Mouse (Mus musculus): ENCODE measurements around the gene Zfp775. TPM values are rescaled to one million over a fixed set of nuclear protein-coding genes. Genes with fewer than 3 reads are reported as not detected.

The Zfp775 gene
- polyA plus RNA-seq, 1 experiment from 2014 or later, result 17.2 TPM

DNA sequence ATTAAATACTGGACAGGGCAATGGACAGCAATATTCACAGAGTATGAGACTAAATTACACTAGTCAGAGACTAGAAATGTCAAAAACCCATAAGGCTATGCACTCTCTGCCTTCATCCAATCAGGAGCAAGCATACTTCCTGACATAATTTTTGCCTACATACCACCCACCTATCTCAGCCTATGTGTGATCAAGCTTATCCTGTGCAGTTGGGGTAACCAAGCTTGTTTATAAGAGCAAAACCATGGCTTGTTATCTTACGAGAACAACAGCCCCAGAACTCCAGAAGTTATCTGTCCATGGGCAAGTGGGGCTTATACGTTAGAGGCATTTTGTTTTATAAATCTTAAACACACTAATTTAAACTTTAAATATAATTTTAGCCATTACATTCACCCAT is 33.2 kb downstream of the Zfp775 start:
- ATAC-seq, result no peak
- H3K4me2 ChIP-seq (ENCODE audit: low read length), result no peak overlapping the region
- no peak overlapping the region for H3K9ac ChIP-seq (replicated peaks; ENCODE audit: low read depth, low read length)
- H3K9me3 ChIP-seq (ENCODE audit: control insufficient read depth, low read length), result no peaks in the 10 kb centered on the region
- H3K27ac ChIP-seq (ENCODE audit: low read length), result no peak overlapping the region
- 90% methylated on average over 2 of the region's 2 CpGs for WGBS
- no peak overlapping the region for H3K4me3 ChIP-seq (replicated peaks; ENCODE audit: low read length)
- H3K4me1 ChIP-seq (replicated peaks; ENCODE audit: control insufficient read depth, insufficient read depth, low read length), result no peaks in the 10 kb centered on the region; the same call in 1 of the 2 replicates
- 0 out of 2 replicates have a peak, but pooled peaks cover 3% of the 10 kb centered on the region for H3K27me3 ChIP-seq (replicated peaks; ENCODE audit: control insufficient read depth, insufficient read depth, low read length)
- H3K36me3 ChIP-seq (ENCODE audit: control insufficient read depth, insufficient read depth), result no peaks in the 10 kb centered on the region

DNA sequence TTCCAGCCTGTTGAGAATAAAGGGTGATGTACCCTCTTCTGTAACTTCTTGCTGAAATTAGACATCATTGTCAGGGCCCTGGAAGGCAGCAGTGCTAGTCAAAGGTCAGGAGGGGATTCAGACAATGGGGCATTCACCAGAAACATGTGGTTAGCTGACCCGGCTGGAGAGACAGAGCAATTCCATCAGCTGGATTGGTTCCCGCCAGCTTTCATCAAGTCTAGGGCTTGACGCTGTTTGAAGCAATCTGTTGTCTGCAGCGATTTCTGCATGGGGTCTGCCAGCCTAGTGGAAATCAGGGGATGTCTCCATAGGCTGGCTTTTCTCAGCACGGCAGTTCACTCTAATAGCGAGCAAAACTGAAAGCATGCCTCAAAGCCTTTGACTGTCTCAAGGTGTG is 34.7 kb downstream of the Zfp775 start:
- Histone ChIP-seq H3K4me2 (ENCODE audit: low read length) (no peak overlapping the region), H3K4me3 (replicated peaks; ENCODE audit: low read length) (no peak overlapping the region), H3K27ac (ENCODE audit: low read length) (no peak overlapping the region), H3K27me3 (replicated peaks; ENCODE audit: control insufficient read depth, insufficient read depth, low read length) (no peaks in the 10 kb centered on the region), H3K9me3 (ENCODE audit: control insufficient read depth, low read length) (no peaks in the 10 kb centered on the region), H3K4me1 (replicated peaks; ENCODE audit: control insufficient read depth, insufficient read depth, low read length) (no peaks in the 10 kb centered on the region), H3K9ac (replicated peaks; ENCODE audit: low read depth, low read length) (no peak overlapping the region), H3K36me3 (ENCODE audit: control insufficient read depth, insufficient read depth) (no peaks in the 10 kb centered on the region)
- no peak for ATAC-seq
- 54% methylated on average over 6 of the region's 6 CpGs for WGBS

DNA sequence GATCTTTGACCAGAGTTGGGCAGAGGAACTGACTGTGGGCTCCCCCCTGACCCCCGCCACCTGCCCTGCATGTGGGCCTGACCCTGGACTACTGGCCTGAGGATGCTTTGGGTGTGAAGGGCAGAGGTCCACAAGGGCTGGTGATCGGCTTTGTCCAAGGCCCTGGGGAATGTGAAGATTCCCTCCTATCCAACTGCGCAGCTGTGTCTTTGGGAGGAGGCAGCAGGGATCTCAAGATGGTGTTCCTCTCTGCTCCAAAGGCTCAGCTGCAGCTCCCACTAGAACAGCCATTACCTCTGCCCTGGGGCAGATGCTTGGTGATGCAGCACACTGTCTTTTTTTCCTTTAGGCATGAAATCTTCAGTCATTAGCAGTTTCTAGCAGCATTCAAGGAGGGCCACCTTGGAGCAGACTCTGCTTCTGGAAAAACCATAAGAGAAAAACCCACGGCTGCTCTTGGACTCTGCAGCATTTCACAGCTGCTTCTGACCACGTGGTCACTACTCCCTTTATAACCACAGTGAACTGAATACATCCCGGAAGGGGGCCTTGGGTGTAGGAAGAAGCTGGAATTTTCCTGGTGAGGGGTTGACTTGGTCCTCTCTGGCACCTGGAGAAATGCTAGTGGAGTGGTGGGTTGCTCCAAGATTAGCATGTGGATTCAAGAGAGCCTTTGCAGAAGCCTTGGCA is 36.1 kb downstream of the Zfp775 start:
- Histone ChIP-seq H3K4me1 (replicated peaks; ENCODE audit: control insufficient read depth, insufficient read depth, low read length) (no peaks in the 10 kb centered on the region), H3K9me3 (ENCODE audit: control insufficient read depth, low read length) (no peaks in the 10 kb centered on the region), H3K27ac (ENCODE audit: low read length) (no peak overlapping the region), H3K4me2 (ENCODE audit: low read length) (no peak overlapping the region), H3K27me3 (replicated peaks; ENCODE audit: control insufficient read depth, insufficient read depth, low read length) (no peaks in the 10 kb centered on the region), H3K36me3 (ENCODE audit: control insufficient read depth, insufficient read depth) (no peaks in the 10 kb centered on the region), H3K9ac (replicated peaks; ENCODE audit: low read depth, low read length) (no peak overlapping the region), H3K4me3 (replicated peaks; ENCODE audit: low read length) (no peak overlapping the region)
- ATAC-seq, result no peak
- WGBS, result 77% methylated on average over 6 of the region's 6 CpGs

DNA sequence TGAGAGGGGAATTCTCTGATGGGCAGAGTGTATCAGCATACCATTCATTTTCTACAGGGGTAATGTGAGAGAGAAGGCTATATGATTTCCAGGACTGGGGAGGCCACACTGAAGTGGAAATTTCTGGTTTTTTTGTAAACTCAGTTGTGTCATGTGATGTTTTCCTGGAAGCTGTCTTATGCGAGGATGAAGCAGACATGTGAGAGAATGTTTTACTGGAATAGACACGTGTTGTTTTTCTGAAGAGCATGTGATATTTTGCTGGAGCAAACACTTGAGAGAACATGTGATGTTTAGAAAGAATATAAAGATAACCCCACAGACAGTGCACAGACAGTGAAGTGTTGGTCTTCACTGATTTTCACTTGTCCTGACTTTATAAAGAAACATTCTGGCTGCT is 36.7 kb downstream of the Zfp775 start:
- Histone ChIP-seq H3K9me3 (ENCODE audit: control insufficient read depth, low read length) (no peaks in the 10 kb centered on the region), H3K27me3 (replicated peaks; ENCODE audit: control insufficient read depth, insufficient read depth, low read length) (no peaks in the 10 kb centered on the region), H3K4me1 (replicated peaks; ENCODE audit: control insufficient read depth, insufficient read depth, low read length) (no peaks in the 10 kb centered on the region), H3K36me3 (ENCODE audit: control insufficient read depth, insufficient read depth) (no peaks in the 10 kb centered on the region), H3K27ac (ENCODE audit: low read length) (no peak overlapping the region), H3K9ac (replicated peaks; ENCODE audit: low read depth, low read length) (no peak overlapping the region), H3K4me3 (replicated peaks; ENCODE audit: low read length) (no peak overlapping the region), H3K4me2 (ENCODE audit: low read length) (no peak overlapping the region)
- 73% methylated on average over 2 of the region's 2 CpGs for WGBS
- ATAC-seq, result no peak

DNA sequence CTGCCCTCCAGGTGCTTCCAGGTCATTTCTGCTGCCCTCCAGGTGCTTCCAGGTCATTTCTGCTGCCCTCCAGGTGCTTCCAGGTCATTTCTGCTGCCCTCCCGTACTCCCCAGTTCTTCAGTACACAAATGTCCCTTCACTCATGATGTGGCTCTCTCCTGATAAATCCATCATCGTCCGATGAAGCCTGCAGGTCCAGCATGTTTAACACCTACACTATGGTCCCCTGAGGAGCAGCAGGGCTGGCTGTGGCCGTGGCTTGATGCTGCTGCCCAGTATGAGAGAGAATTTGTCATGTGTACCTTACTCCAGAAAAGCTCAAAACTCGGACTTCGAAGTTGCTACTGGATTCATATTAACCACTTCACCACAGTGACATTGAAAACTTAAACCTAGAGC is 39.5 kb downstream of the Zfp775 start:
- Histone ChIP-seq H3K9ac (replicated peaks; ENCODE audit: low read depth, low read length) (no peak overlapping the region), H3K27ac (ENCODE audit: low read length) (no peak overlapping the region), H3K9me3 (ENCODE audit: control insufficient read depth, low read length) (no peaks in the 10 kb centered on the region), H3K4me2 (ENCODE audit: low read length) (no peak overlapping the region), H3K36me3 (ENCODE audit: control insufficient read depth, insufficient read depth) (no peaks in the 10 kb centered on the region), H3K27me3 (replicated peaks; ENCODE audit: control insufficient read depth, insufficient read depth, low read length) (no peaks in the 10 kb centered on the region), H3K4me3 (replicated peaks; ENCODE audit: low read length) (no peak overlapping the region), H3K4me1 (replicated peaks; ENCODE audit: control insufficient read depth, insufficient read depth, low read length) (no peaks in the 10 kb centered on the region)
- no peak for ATAC-seq
- 80% methylated on average over 6 of the region's 6 CpGs for WGBS

DNA sequence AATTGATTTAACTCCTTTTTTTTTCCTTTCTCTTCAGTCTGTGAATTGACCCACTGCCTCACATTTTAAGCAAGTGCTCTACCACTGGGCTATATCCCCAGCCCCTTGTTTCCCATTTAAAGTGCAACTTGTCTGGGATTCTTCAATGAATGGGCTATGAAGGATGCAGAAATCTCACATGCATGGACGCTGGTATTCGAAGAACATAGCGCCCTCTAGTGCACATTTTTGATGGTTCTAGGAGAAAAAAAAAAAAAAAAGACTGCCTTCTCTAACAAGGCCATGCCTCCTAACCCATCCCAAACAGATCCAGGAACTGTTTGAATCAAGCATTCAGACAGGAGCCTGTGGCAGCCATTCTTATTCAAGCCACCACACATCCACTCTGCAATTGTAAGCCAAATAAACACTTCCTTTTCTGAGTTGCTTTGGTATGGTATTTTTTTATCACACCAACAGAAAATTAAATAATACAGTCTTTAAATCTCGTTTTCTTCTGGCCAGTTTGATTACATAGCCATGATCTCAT is 41.0 kb downstream of the Zfp775 start:
- H3K9me3 ChIP-seq (ENCODE audit: control insufficient read depth, low read length), result no peaks in the 10 kb centered on the region
- ATAC-seq, result peak; percentile 43; the same call in 1 of the 2 replicates
- H3K27me3 ChIP-seq (replicated peaks; ENCODE audit: control insufficient read depth, insufficient read depth, low read length), result no peaks in the 10 kb centered on the region
- H3K4me2 ChIP-seq (ENCODE audit: low read length), result no peak overlapping the region
- WGBS, result 18% methylated on average over 4 of the region's 4 CpGs
- no peak overlapping the region for H3K27ac ChIP-seq (ENCODE audit: low read length)
- no peak overlapping the region for H3K9ac ChIP-seq (replicated peaks; ENCODE audit: low read depth, low read length)
- H3K4me1 ChIP-seq (replicated peaks; ENCODE audit: control insufficient read depth, insufficient read depth, low read length), result no peaks in the 10 kb centered on the region
- no peaks in the 10 kb centered on the region for H3K36me3 ChIP-seq (ENCODE audit: control insufficient read depth, insufficient read depth)
- no peak overlapping the region for H3K4me3 ChIP-seq (replicated peaks; ENCODE audit: low read length)

DNA sequence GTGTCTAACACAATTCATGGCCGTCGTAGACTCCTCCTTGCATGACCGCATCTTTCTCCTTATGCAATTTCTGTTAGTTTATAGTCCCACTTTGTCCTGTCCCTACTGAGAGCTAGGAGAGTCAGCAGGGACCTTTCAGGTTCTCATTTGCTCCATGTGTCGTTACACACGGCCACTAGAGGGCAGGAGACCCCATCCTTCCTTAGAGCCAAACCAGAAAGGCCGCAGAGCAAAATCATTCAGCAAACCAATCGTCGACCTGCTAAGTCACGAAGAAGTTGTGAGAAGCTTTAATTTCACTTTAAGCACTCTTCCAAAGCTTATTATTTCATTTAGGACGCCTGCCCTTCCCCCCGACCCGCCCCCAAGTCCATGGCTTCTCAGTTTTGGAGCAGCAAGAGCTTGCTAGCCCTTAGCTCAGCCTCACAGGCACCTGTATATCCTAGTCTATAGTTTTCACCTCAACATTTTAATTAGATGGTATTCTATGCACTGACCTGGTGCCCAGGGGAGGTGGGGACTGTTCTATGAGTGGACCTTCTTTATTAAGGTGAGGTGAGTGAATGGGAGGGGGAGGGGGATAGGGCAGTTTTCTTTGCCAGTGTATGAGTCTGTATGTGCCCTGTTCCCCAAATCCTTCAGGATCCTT is 43.9 kb downstream of the Zfp775 start:
- Histone ChIP-seq H3K9ac (replicated peaks; ENCODE audit: low read depth, low read length) (no peak overlapping the region), H3K4me1 (replicated peaks; ENCODE audit: control insufficient read depth, insufficient read depth, low read length) (no peaks in the 10 kb centered on the region), H3K36me3 (ENCODE audit: control insufficient read depth, insufficient read depth) (no peaks in the 10 kb centered on the region), H3K4me3 (replicated peaks; ENCODE audit: low read length) (no peak overlapping the region), H3K27ac (ENCODE audit: low read length) (no peak overlapping the region), H3K27me3 (replicated peaks; ENCODE audit: control insufficient read depth, insufficient read depth, low read length) (no peaks in the 10 kb centered on the region), H3K4me2 (ENCODE audit: low read length) (no peak overlapping the region), H3K9me3 (ENCODE audit: control insufficient read depth, low read length) (no peaks in the 10 kb centered on the region)
- peak; percentile 50; the same call in 1 of the 2 replicates for ATAC-seq
- WGBS, result 14% methylated on average over 12 of the region's 12 CpGs

DNA sequence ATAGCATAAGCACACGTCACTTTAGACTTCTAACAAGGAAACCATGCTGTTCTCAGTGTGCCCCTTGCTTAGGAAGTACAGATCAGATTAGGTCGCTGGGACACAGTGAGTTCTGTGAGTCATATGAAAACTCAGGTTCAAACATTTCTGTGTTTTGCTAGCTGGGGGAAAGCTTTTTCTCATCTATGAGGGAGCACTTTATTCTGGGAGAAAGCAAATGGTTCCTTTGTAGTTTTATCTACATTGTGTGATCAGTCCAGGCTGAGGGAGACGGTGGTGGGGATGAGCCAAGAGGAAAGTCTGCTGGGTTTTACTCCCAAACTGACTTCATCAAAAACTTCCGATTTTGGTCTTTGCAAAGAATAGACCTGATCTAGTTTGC is 44.4 kb downstream of the Zfp775 start:
- Histone ChIP-seq H3K36me3 (ENCODE audit: control insufficient read depth, insufficient read depth) (no peaks in the 10 kb centered on the region), H3K27me3 (replicated peaks; ENCODE audit: control insufficient read depth, insufficient read depth, low read length) (no peaks in the 10 kb centered on the region), H3K4me3 (replicated peaks; ENCODE audit: low read length) (no peak overlapping the region), H3K4me2 (ENCODE audit: low read length) (no peak overlapping the region), H3K27ac (ENCODE audit: low read length) (no peak overlapping the region), H3K4me1 (replicated peaks; ENCODE audit: control insufficient read depth, insufficient read depth, low read length) (no peaks in the 10 kb centered on the region), H3K9ac (replicated peaks; ENCODE audit: low read depth, low read length) (no peak overlapping the region), H3K9me3 (ENCODE audit: control insufficient read depth, low read length) (no peaks in the 10 kb centered on the region)
- no peak for ATAC-seq
- WGBS, result 77% methylated on average over 4 of the region's 4 CpGs

DNA sequence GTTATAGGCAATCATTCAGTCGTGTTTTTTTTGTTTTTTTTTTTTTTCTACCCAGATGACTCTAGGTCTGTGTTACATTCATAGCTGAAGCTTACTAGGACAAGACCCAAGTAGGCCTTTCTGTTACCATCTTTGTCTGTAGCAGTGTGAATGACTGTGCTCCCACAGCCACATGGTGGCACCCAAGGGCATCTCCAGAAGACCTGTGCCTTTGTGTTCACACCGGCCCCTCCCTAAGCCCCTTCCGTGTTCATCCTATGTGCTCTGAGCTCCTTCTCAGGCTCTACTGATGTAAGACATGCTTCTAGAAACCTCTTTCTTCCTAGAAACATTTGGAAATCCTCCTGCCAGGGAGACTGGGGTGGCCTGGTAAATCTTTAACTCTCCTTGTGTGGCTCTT is 45.1 kb downstream of the Zfp775 start, which contains the start of gene Gimap8:
Gene Gimap8 (plus strand): TSS at position 240 of the 400 bp plus-strand sequence.
- H3K27ac ChIP-seq (ENCODE audit: low read length), result no peak within 1 kb of the TSS
- no peaks in the 10 kb centered on the region for H3K4me1 ChIP-seq (replicated peaks; ENCODE audit: control insufficient read depth, insufficient read depth, low read length)
- H3K27me3 ChIP-seq (replicated peaks; ENCODE audit: control insufficient read depth, insufficient read depth, low read length), result no peaks in the 10 kb centered on the region
- H3K9ac ChIP-seq (replicated peaks; ENCODE audit: low read depth, low read length), result no peak within 1 kb of the TSS
- ATAC-seq, result no peak
- H3K36me3 ChIP-seq (ENCODE audit: control insufficient read depth, insufficient read depth), result no peaks in the 10 kb centered on the region
- no peak within 1 kb of the TSS for H3K4me3 ChIP-seq (replicated peaks; ENCODE audit: low read length)
- WGBS, result 40% methylated on average over 3 of the region's 3 CpGs
- H3K9me3 ChIP-seq (ENCODE audit: control insufficient read depth, low read length), result no peaks in the 10 kb centered on the region
- no peak within 1 kb of the TSS for H3K4me2 ChIP-seq (ENCODE audit: low read length)
